Mouse (Mus musculus) olfactory bulb, adult 2 months (tissue): ENCODE measurements around the gene Enox1. TPM values are rescaled to one million over a fixed set of nuclear protein-coding genes. Genes with fewer than 3 reads are reported as not detected.

Experiments used
- H3K27ac ChIP-seq: fragments of 200-500 bp; 2 replicates; pipeline ENCODE4 v1.5.1; 2012; ENCODE audit warnings: low read depth, low read length; ENCODE audit not compliant: insufficient read depth
- H3K4me1 ChIP-seq: fragments of 200-500 bp; 2 replicates; pipeline ENCODE4 v1.6.1; 2012; ENCODE audit warnings: low read length; ENCODE audit not compliant: control insufficient read depth, insufficient read depth
- H3K4me3 ChIP-seq: fragments of 200-500 bp; 2 replicates; pipeline ENCODE4 v1.5.1; 2012; ENCODE audit warnings: mild to moderate bottlenecking, low read depth, low read length, moderate library complexity; ENCODE audit not compliant: insufficient read depth
- CTCF ChIP-seq: fragments of 200-500 bp; IDR thresholded peaks from 2 replicates; pipeline ENCODE4 v1.5.1; 2012; ENCODE audit warnings: low read depth, mild to moderate bottlenecking, low read length, moderate library complexity; ENCODE audit not compliant: insufficient read depth
- POLR2A ChIP-seq: fragments of 200-500 bp; IDR thresholded peaks from 2 replicates; pipeline ENCODE4 v1.6.1; 2012; ENCODE audit warnings: mild to moderate bottlenecking, low read depth, low read length, moderate library complexity; ENCODE audit not compliant: insufficient read depth
- WGBS: fragments of 180-500 bp; shearing (Covaris S2); methylation state at CpG from one replicate; pipeline ENCODE4 v1.1.7; 2018; 5-methylcytosine and 5-hydroxymethylcytosine counted together
- polyA plus RNA-seq: library from polyadenylated mRNA; stranded (reverse); fragments of >200 nt; gene quantifications from 2 replicates; pipeline ENCODE4 v1.2.4, GENCODE M21; 2012; ENCODE audit warnings: low replicate concordance; ENCODE audit not compliant: missing spikeins, insufficient read depth, insufficient read length

The Enox1 gene
- polyA plus RNA-seq, 1 experiment = not detected

- Histone ChIP-seq H3K4me1 (peaks cover 18% of the 10 kb centered on the region), H3K4me3 (no peak overlapping the region), H3K27ac (peak overlapping the region; percentile 75)
- 70% methylated on average over 14 of the region's 14 CpGs for WGBS
- TF ChIP-seq CTCF (no peak), POLR2A (no peak)
Measured at GRCm38 (mm10) chr14:77580106-77580936, 423.8 kb downstream of the Enox1 start.

- no peak for TF ChIP-seq POLR2A
- TF ChIP-seq CTCF = no peak
- WGBS = 25% methylated on average over 5 of the region's 5 CpGs
- Histone ChIP-seq H3K27ac (peak overlapping the region; percentile 75; the same call in 1 of the 2 replicates), H3K4me3 (no peak overlapping the region), H3K4me1 (peaks cover 18% of the 10 kb centered on the region)
Measured at GRCm38 (mm10) chr14:77580937-77581270, 424.3 kb downstream of the Enox1 start.

DNA sequence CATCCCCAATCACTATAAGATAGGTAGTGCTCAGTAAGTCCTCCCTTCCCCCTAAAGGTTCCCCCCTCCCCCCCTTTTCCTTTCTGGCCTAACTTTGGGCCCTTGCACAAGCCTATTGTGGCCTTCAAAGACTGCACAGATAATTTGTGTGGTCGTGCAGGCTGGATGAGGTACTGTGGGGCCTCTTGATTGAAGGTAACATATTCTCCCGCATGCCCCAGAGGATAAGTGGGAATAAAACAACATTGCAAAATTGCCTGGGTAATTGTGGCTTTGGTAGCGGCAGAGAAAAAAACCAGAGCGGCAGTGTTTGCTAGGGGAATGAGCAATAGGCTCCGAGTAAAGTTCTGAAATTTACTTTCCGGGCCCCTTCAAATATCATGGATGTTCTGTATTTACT is 425.1 kb downstream of the Enox1 start:
- Histone ChIP-seq H3K4me1 (peaks cover 18% of the 10 kb centered on the region), H3K27ac (no peak overlapping the region), H3K4me3 (no peak overlapping the region)
- WGBS = 48% methylated on average over 6 of the region's 6 CpGs
- TF ChIP-seq POLR2A (no peak), CTCF (no peak)

DNA sequence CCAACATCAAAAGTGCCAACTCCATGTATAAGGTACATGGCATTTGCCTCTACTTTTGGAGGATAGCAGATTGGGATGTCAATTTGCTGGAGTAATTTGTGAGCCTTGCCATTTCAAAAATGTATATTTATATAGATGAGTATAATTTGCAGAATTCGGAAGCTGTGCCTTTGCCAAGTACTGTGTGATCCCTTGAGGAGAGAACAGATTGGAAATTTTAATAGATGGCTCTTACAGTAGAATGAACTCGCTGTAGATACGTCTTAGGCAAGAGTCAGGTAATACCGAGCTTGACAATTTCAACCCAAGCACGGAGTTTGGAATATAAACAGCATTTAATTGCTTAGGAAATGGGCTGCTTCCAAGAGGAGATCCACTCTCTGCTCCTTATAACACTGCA is 427.9 kb downstream of the Enox1 start:
- H3K4me3 ChIP-seq = no peak overlapping the region
- H3K4me1 ChIP-seq = peaks cover 13% of the 10 kb centered on the region
- no peak overlapping the region for H3K27ac ChIP-seq
- 76% methylated on average over 5 of the region's 5 CpGs for WGBS
- TF ChIP-seq POLR2A (no peak), CTCF (no peak)

- TF ChIP-seq CTCF = no peak
- no peak for TF ChIP-seq POLR2A
- peaks cover 11% of the 10 kb centered on the region for H3K4me1 ChIP-seq
- H3K27ac ChIP-seq = no peak overlapping the region
- no peak overlapping the region for H3K4me3 ChIP-seq
- WGBS = 74% methylated on average over 11 of the region's 11 CpGs
Measured at GRCm38 (mm10) chr14:77585031-77585800, 428.7 kb downstream of the Enox1 start.

- Histone ChIP-seq H3K4me1 (peaks cover 6% of the 10 kb centered on the region), H3K4me3 (no peak overlapping the region), H3K27ac (no peak overlapping the region)
- 77% methylated on average over 5 of the region's 5 CpGs for WGBS
- TF ChIP-seq CTCF = no peak
- no peak for TF ChIP-seq POLR2A
Measured at GRCm38 (mm10) chr14:77586033-77586432, 429.5 kb downstream of the Enox1 start.

GRCm38 (mm10) chr14:77587182-77587581 is 430.6 kb downstream of the Enox1 start:
- Histone ChIP-seq H3K27ac (no peak overlapping the region), H3K4me1 (peaks cover 4% of the 10 kb centered on the region), H3K4me3 (no peak overlapping the region)
- WGBS = 90% methylated on average over 5 of the region's 5 CpGs
- TF ChIP-seq CTCF (no peak), POLR2A (no peak)

GRCm38 (mm10) chr14:77593136-77593838 is 436.7 kb downstream of the Enox1 start:
- Histone ChIP-seq H3K4me3 (no peak overlapping the region), H3K4me1 (peaks cover 3% of the 10 kb centered on the region; the same call in 1 of the 2 replicates), H3K27ac (no peak overlapping the region)
- no peak for TF ChIP-seq POLR2A
- no peak for TF ChIP-seq CTCF
- 56% methylated on average over 11 of the region's 11 CpGs for WGBS
